Mouse (Mus musculus) megakaryocyte progenitor cell, adult 5-6 weeks (primary cell): ENCODE results near the gene Gm3776. TPM values are rescaled to one million over a fixed set of nuclear protein-coding genes. Genes with fewer than 3 reads are reported as not detected.
"Not testable (repeated sequence)": the region's sequence is repeated elsewhere in the genome, so short reads cannot be mapped to it uniquely, and the experiment has no call there.

Experiments
- ATAC-seq: replicated peaks from 2 replicates; pipeline ENCODE4 v1.8.0; 2016; ENCODE audit warnings: mild to moderate bottlenecking, moderate TSS enrichment, inconsistent platforms; ENCODE audit not compliant: poor library complexity
- total RNA-seq, 2 experiments: library from RNA; stranded (forward) in 1 of 2; stranded (reverse) in 1 of 2; fragments of 157-497, 149-512 nt in 1 of 2; fragments of 200-1000 nt in 1 of 2; gene quantifications; 2 replicates each; pipeline versions ENCODE4 v1.2.3 to v1.2.4; 2015 to 2017

The Gm3776 gene
- total RNA-seq (2015) = not detected in 2 replicates
- total RNA-seq (2017) = not detected in 2 replicates

DNA sequence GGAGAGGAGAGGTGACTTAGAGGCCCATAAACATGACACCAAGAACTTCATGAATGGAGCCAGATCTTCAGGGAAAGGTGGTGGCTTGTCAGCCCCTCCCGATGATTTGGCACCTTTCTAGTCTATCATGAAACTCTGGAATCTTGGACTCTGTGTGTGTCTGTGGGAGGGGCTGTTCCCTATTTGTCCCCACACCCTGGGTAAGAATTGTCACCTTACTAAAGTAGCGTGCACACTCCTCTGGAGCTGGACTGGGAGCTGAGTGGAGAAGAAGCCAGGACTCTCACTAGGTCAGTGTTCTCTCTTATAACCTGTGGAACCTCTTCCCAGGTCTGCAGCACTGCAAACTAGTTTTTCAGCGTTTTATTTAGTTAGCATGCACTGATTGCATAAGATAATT is at the start of gene Gm3776:
Gm3776 (plus strand) TSS at position 216 of the 400 bp plus-strand sequence.
- ATAC-seq = not testable (repeated sequence)

DNA sequence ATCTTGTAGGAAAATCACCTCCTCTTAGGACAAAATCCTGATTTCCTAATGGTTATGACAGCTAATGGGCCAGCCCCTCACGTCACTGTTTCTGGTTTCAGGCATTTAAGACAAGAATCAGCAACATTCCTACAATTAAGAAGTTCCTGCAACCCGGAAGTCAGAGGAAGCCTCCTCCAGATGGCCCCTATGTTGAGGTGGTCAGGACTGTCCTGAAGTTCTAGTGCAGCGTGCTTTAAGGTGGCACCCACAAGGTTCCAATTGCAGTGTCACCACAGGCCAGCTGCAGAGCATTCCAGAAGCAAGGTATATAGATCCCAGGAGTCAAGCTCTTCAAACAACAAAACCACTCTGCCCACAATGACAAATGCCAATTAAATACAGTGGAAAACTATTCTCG is 48.0 kb upstream of the Gm3776 start:
- ATAC-seq = no peak

DNA sequence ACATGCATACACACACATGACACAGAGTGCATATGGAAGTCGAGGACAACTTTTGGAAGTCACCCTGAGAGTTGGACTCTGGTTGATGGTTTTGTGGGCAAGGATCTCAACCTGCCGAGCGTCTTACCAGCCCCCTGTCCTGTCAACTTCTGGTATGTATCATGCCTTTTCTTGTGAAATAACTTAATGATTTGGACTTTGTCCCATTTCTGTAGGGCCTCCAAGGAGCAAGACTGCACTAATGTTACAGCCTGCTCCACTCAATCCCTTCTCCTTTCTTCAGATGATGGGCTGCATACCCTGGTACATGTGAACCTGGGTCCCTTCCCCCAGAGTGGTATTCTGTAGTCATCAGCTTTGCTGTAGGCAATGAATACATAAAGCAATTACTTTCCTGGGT is 46.9 kb upstream of the Gm3776 start:
- no peak for ATAC-seq

DNA sequence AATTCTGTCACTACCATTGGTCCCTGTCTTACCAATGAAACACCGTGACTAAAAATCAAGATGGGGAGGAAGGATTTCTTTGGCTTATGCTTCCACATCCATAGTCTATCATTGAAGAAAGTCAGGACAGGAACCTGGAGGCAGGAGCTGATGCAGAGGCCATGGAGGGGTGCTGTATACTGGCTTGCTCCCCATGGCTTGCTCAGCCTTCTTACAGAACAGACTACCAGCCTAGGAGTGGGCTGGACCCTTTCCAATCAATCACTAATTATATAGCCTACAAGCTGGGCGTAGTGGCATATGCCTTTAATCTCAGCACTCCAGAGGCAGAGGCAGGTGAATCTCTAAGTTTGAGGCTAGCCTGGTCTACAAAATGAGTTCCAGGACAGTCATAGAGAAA is 46.1 kb upstream of the Gm3776 start:
- ATAC-seq = no peak

DNA sequence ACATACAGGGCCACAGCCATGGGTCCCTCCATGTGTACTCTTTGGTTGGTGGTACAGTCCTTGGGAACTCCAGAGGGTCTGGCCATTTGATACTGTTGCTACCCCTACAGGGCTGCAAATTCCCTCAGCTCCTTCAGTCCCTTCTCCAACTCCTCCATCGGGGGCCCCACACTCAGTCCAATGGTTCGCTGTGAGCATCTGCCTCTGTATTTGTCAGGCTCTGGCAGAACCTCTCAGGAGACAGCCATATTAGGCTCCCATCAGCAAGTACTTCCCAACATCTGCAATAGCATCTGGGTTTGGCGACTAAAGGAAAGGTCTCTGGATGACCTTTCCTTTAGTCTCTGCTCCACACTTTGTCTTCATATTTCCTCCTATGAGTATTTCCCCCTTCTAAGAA is 45.4 kb upstream of the Gm3776 start:
- ATAC-seq = no peak

DNA sequence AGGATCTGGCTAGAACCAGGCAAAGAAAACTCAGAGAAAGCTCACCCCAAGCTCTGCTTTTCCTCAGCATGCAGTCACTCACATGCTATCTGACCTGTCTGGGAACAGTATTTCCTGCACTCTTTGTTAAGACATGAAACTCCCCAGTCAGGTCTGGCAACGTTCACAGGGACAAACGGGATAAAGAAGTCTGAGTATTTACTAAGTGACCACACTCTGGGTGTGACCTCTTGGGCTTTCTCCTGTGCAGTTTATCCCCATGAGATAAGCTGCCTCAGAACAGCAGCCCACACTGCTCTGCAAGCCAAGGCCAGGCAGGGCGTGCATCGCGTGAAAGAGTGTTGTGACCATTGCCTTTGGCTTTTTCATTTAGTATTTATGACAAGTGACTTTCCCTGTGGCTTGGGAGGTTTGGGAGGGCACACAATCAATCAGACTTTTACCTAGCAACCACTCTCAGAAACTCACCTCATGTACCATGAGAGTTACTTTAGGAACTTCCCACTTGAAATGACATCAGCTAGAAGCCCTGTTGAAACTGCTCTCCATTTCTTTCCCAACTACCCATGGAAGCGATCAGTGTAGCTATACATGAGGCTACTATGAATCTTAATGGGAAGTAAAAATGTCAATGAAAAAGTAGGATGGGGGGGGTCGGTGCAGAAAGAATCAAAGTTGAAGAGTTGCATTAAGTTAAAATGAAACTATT is 44.4 kb upstream of the Gm3776 start:
- peak; percentile 17; the same call in 1 of the 2 replicates for ATAC-seq

DNA sequence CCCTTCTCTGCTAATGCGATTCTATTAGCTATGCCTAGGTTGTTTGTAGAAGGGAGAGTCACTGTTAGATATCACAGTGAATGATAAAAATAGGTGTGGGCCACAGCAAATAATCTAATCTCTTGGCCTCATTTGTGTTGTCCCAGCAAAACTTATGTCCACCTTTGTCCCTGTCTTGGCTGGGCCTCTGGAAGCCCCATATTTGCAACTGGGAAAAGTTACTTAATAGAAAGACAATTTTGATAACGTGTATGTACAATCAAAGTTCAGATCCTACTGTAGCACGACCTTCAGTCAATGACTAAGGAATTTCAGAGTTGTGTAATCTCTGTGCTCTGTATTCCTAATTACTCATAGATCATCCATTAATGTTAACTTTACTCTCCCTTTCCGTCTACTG is 39.9 kb upstream of the Gm3776 start:
- no peak for ATAC-seq

DNA sequence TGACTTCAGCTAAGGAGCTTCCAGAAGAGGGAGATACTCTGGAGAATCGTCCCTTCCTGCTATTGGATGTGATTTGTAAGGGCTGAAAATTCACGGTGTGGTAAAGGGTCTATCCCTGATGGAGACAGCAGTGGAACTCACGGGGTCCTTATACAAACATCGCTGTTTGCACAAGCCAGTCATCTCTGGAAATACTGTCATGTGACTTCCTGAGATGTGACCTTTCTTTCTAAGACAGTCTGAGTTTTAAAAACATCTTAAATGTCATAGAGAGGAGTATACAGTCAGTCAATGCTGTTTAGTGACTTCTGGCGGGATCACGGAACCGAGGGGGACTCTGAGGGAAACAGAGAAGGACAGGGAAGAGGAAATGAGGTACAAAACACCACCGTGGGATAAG is 34.3 kb upstream of the Gm3776 start:
- no peak for ATAC-seq

DNA sequence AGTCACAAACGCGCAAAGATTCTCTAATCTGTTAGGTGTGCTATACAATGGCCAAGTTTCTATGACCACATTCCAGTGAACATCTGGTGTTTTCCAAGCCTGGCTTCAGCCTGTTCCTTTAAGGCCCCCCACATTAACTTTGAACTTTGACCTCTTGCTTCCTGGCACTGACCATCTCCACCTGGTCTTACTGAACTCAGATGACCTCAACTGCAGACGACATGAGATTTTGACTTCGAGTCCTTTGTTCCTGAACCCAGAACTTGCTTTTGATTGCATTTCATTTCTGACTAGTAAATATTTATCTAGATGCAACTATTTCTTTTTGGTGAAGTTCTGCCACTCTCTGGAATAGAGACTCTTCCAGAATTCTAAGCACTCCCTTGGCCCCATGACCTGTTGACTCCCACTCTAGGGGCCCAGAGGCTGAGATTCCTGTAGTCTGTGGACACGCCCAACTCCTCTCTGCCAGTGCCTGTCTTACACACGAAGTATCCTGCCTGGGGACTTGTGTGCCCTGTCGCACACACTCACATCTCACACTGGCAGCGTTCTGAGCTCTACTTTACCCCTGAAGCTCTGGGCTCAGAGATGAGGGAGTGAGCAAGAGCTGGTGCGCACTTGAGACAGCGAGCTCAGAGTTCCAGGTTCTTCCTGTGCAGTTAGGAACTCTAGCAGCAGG is 33.6 kb upstream of the Gm3776 start:
- no peak for ATAC-seq

DNA sequence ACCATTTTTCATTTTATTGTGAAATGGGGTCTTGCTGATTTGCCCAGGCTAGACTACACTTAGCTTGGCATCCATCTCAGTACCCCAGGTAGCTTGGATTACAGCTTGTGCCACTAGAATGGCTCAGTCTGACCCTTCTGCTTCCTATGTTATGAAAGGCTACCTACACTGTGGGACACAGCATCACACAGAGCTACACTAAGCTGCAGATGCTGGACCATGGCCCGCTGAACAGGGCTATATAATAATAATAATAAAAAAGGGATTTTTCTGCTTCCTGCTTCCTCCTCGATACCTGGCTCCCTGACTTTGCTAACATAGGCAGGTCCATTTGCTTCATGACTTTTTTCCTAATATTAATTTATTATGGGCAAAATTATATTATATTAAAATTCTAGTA is 32.5 kb upstream of the Gm3776 start:
- no peak for ATAC-seq

DNA sequence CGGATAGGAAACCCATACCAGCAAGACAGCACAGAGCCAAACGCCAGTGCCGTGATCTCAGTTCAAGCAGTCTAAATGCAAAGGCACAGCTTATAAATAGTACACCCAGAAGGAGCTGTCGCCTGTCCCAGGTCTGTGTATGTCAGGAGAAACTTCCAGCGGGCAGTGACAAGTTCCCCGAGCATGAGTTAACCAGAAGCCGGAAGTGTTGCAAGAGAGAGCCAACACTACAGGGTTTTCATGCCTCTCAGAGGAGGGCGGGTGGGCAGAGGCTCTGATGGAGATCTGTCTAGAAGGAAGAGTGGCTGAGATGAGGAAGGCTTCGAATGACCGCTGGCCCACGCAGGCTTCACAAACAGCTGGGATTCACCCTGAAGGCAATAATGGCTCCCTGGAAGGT is 31.6 kb upstream of the Gm3776 start:
- ATAC-seq = peak; percentile 74

DNA sequence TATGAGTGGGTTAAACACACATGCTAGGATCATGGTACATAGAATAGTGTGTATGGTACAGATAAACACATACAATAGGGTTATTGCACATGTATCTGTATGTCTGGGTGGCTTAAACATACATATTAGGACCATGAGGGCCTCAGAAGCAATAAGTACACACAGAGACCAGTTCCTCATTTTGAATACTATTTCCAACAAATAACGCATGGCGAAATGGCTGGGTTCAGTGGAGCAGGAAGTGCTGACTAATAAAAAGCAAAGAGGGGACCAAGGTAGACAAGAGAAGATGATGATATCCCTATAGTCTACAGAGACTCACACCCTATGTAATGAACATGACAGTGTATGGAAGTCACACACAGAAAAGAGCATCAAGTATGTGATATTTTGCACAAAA is 28.8 kb upstream of the Gm3776 start:
- peak; percentile 70 for ATAC-seq

DNA sequence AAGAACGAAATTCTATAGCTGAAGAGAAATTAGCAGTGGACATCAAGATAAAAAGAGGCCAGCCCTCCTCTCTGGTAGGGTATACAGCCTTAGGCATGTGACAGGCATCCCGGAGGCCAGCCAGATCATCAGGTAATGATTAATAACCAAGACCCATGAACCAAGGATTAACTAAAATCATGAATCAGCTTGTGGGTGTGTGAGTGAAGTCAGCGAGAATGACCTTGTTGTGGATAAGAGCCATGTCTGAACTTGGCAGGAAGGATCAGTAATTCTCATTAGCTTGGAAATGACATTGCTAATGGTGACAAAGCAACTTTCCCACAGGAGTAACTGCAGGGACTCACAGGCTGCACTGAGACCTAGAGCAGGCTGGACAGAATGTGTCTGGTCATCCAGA is 27.3 kb upstream of the Gm3776 start:
- not testable (repeated sequence) for ATAC-seq

DNA sequence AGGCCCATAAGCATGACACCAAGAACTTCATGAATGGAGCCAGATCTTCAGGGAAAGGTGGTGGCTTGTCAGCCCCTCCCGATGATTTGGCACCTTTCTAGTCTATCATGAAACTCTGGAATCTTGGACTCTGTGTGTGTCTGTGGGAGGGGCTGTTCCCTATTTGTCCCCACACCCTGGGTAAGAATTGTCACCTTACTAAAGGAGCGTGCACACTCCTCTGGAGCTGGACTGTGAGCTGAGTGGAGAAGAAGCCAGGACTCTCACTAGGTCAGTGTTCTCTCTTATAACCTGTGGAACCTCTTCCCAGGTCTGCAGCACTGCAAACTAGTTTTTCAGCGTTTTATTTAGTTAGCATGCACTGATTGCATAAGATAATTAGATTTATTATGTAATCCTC is 26.5 kb upstream of the Gm3776 start, which contains the start of gene Gsta1:
Gsta1 (plus strand) TSS at position 196 of the 400 bp plus-strand sequence.
- ATAC-seq = not testable (repeated sequence)

DNA sequence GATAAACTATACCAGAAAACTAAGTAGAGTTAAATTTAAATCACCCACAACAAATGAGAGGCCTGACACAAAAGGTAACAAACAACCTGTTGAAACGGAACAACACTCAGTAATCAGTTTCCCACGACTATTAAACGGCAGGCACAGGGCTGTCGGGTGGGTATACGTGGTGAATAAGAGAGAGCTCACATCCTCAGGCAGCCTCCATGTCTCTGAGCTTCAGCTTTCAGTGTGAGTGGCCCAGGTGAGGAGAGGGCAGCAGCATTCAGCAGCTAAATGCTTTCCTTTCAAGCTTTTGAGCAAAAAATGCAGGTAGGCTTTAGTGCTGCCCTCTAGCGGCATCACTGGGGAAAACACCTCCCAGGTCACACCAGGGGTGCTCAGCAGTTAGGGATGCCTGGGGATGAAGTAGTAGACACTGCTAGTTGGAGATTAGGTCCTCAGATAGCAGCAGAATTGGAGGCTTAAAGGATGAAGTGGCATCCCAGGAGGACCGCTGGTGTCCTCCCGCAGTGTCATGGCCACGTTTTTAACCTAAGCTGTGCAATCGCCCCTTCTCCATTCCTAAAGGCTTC is 23.7 kb upstream of the Gm3776 start:
- ATAC-seq = peak; percentile 77

DNA sequence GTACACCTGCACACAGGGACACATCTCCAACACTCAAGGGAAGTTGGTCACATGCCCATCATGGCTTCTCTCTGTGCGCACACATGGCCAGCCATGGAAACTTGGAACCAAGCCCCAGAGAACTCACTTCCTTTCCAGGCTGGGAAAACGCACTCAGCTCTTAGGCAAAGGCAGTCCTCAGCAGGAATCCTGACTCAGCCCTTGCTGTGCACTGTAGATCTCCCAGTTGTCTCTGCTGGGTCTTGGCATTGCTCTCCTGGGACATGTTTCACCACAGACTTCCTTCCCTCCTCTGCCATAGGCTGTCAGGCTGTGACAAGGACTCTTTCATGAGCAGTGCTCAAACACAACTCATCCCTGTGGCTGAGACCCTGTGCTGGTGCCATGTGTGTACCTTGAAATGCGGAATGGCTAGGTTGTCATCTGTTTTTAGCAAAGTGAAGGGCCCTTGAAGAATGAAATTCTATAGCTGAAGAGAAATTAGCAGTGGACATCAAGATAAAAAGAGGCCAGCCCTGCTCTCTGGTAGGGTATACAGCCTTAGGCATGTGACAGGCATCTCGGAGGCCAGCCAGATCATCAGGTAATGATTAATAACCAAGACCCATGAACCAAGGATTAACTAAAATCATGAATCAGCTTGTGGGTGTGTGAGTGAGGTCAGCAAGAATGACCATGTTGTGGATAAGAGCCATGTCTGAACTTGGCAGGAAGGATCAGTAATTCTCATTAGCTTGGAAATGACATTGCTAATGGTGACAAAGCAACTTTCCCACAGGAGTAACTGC is 1.1 kb upstream of the Gm3776 start:
- ATAC-seq = not testable (repeated sequence)

DNA sequence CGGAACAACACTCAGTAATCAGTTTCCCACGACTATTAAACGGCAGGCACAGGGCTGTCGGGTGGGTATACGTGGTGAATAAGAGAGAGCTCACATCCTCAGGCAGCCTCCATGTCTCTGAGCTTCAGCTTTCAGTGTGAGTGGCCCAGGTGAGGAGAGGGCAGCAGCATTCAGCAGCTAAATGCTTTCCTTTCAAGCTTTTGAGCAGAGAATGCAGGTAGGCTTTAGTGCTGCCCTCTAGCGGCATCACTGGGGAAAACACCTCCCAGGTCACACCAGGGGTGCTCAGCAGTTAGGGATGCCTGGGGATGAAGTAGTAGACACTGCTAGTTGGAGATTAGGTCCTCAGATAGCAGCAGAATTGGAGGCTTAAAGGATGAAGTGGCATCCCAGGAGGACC is 2.8 kb downstream of the Gm3776 start:
- peak; percentile 97 for ATAC-seq

DNA sequence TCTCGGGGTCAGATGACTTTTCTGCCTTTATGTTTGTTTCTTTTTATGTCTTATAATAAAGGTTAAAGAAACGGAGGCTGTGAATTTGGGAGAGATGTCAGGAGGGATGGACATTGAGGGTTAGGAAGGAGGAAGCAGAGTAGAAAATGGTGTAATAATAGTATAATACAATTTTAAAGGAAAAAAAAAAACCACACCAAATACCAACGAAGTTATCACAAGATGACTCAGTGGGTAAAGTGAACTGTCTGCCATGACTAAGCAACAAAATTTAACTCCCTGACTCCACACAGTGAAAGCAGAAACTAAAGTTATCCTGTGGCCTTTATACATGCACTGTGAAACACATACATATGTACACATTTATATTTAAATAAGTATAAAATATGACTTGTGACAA is 14.0 kb downstream of the Gm3776 start:
- ATAC-seq = not testable (repeated sequence)

DNA sequence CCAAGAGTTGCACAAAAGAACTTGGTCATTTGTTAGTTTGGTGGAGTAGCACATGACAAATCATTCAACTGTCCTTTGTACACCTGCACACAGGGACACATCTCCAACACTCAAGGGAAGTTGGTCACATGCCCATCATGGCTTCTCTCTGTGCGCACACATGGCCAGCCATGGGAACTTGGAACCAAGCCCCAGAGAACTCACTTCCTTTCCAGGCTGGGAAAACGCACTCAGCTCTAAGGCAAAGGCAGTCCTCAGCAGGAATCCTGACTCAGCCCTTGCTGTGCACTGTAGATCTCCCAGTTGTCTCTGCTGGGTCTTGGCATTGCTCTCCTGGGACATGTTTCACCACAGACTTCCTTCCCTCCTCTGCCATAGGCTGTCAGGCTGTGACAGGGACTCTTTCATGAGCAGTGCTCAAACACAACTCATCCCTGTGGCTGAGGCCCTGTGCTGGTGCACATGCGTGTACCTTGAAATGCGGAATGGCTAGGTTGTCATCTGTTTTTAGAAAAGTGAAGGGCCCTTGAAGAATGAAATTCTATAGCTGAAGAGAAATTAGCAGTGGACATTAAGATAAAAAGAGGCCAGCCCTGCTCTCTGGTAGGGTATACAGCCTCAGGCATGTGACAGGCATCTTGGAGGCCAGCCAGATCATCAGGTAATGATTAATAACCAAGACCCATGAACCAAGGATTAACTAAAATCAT is 25.2 kb downstream of the Gm3776 start:
- ATAC-seq = not testable (repeated sequence)

DNA sequence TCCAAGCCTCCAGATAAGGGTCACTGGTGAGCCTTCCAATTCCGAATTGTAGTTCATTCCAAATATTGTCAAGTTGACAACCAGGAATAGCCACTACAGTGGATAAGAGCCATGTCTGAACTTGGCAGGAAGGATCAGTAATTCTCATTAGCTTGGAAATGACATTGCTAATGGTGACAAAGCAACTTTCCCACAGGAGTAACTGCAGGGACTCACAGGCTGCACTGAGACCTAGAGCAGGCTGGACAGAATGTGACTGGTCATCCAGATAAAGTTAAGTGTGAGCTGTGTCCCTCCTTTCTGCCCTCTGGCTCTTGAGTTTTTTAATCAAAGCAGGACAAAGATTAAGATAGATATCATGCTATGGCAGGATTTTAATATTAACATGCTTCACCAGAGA is 32.1 kb downstream of the Gm3776 start:
- not testable (repeated sequence) for ATAC-seq

DNA sequence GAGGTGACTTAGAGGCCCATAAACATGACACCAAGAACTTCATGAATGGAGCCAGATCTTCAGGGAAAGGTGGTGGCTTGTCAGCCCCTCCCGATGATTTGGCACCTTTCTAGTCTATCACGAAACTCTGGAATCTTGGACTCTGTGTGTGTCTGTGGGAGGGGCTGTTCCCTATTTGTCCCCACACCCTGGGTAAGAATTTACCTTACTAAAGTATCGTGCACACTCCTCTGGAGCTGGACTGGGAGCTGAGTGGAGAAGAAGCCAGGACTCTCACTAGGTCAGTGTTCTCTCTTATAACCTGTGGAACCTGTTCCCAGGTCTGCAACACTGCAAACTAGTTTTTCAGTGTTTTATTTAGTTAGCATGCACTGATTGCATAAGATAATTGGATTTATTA is 32.8 kb downstream of the Gm3776 start, which contains the start of gene Gm10639:
Gm10639 (plus strand) TSS at position 201 of the 400 bp plus-strand sequence.
- ATAC-seq = not testable (repeated sequence)
